Mouse (Mus musculus): Measurements from ENCODE around the gene Rnpep. TPM values are rescaled to one million over a fixed set of nuclear protein-coding genes. Genes with fewer than 3 reads are reported as not detected.
"Not testable (repeated sequence)": the region's sequence is repeated elsewhere in the genome, so short reads cannot be mapped to it uniquely, and the experiment has no call there.

The Rnpep gene
- total RNA-seq, 2 experiments from 2014 or later, result 57.4 to 60.6 TPM

GRCm38 (mm10) chr1:135259128-135259436 lies 24.8 kb downstream of the Rnpep start:
- DNase-seq, result peak; percentile 88
- intact Hi-C loops (cut with DNase I), result loop anchor here (5.0 kb wide), 1 partner anchor 87 kb away; no protein-coding TSS in a partner anchor

- intact Hi-C loops (cut with DNase I), result loop anchor here (5.0 kb wide), 1 partner anchor 86 kb away; no protein-coding TSS in a partner anchor
- peak; percentile 63 for DNase-seq
Measured at GRCm38 (mm10) chr1:135258380-135259127, 25.3 kb downstream of the Rnpep start, which contains the start of gene Elf3. Elf3 (minus strand) TSS chr1:135258568.

- intact Hi-C loops (cut with DNase I), result loop anchor here (5.0 kb wide), 1 partner anchor 84 kb away; no protein-coding TSS in a partner anchor
- DNase-seq, result no peak
Measured at GRCm38 (mm10) chr1:135256299-135256698, 27.6 kb downstream of the Rnpep start.

GRCm38 (mm10) chr1:135252854-135253253 lies 31.0 kb downstream of the Rnpep start:
- no peak for DNase-seq
- intact Hi-C loops (cut with DNase I), result no loop called here

GRCm38 (mm10) chr1:135251405-135251804 lies 32.5 kb downstream of the Rnpep start:
- intact Hi-C loops (cut with DNase I), result no loop called here
- no peak for DNase-seq

- no peak for DNase-seq
- intact Hi-C loops (cut with DNase I), result no loop called here
Measured at GRCm38 (mm10) chr1:135250706-135251105, 33.2 kb downstream of the Rnpep start.

- intact Hi-C loops (cut with DNase I), result no loop called here
- peak; percentile 25 for DNase-seq
Measured at GRCm38 (mm10) chr1:135248434-135248850, 35.4 kb downstream of the Rnpep start.

- DNase-seq, result no peak
Measured at GRCm38 (mm10) chr1:135244014-135244413, 39.9 kb downstream of the Rnpep start.

GRCm38 (mm10) chr1:135240206-135240605 lies 43.7 kb downstream of the Rnpep start:
- DNase-seq; intact Hi-C loops (cut with DNase I): not testable (repeated sequence)

More at GRCm38 (mm10) chr1:135244014-135244413, 39.9 kb downstream of the Rnpep start:
- intact Hi-C loops (cut with DNase I), result no loop called here

GRCm38 (mm10) chr1:135237131-135237851 lies 46.6 kb downstream of the Rnpep start:
- DNase-seq, result no peak
- intact Hi-C loops (cut with DNase I), result no loop called here

- intact Hi-C loops (cut with DNase I), result no loop called here
- no peak for DNase-seq
Measured at GRCm38 (mm10) chr1:135234771-135235170, 49.1 kb downstream of the Rnpep start.

- DNase-seq, result no peak
Measured at GRCm38 (mm10) chr1:135233961-135234360, 49.9 kb downstream of the Rnpep start.

GRCm38 (mm10) chr1:135231878-135232277 lies 52.0 kb downstream of the Rnpep start:
- DNase-seq; intact Hi-C loops (cut with DNase I): not testable (repeated sequence)

More at GRCm38 (mm10) chr1:135233961-135234360, 49.9 kb downstream of the Rnpep start:
- intact Hi-C loops (cut with DNase I), result no loop called here

GRCm38 (mm10) chr1:135227339-135227950 lies 56.4 kb downstream of the Rnpep start:
- intact Hi-C loops (cut with DNase I), result no loop called here
- no peak for DNase-seq

GRCm38 (mm10) chr1:135224981-135225604 lies 58.8 kb downstream of the Rnpep start:
- intact Hi-C loops (cut with DNase I), result no loop called here
- DNase-seq, result no peak

- intact Hi-C loops (cut with DNase I), result no loop called here
- DNase-seq, result no peak
Measured at GRCm38 (mm10) chr1:135224147-135224546, 59.7 kb downstream of the Rnpep start.

GRCm38 (mm10) chr1:135217607-135218233 lies 66.2 kb downstream of the Rnpep start:
- intact Hi-C loops (cut with DNase I), result no loop called here
- DNase-seq, result no peak

- no peak for DNase-seq
- intact Hi-C loops (cut with DNase I), result no loop called here
Measured at GRCm38 (mm10) chr1:135213772-135214640, 69.9 kb downstream of the Rnpep start.

Measured in left cerebral cortex, postnatal 4 days (tissue).